Mouse (Mus musculus): ENCODE data around the gene Adamts18.

DNA sequence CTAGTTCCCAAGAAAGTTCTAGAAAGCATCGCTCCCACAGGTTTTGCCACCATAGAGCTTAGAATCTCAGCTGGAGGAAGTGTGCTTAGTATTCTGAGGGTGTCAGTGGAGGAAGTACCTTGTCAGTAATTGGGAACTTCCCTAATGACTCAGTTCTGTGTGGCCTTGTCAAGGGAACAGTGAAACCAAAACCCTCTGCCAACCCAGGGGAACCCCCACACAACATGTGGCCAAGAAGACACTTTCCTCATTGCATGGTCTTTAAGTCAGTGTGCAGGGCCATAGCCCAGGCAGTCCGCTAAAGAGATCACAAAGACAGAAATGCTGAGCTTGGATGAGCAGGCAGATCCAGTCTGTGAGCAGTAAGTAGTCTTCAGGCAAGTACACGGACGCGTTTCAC is 192.4 kb downstream of the Adamts18 start:
- TF ChIP-seq CTCF (IDR thresholded peaks at IDR 0.05; ENCODE audit: control insufficient read depth, insufficient read depth, insufficient read length) (no peak), USF1 (IDR thresholded peaks at IDR 0.05; ENCODE audit: low read depth) (no peak), MYOG (IDR thresholded peaks at IDR 0.05; ENCODE audit: control insufficient read depth, extremely low read depth, insufficient read length) (no peak), FOSL1 (IDR thresholded peaks at IDR 0.05; ENCODE audit: insufficient read depth, low read length, poor library complexity, severe bottlenecking) (no peak)
